Comparison of ENCODE assay signal across 8 mouse cellular contexts in the genomic region with DNA sequence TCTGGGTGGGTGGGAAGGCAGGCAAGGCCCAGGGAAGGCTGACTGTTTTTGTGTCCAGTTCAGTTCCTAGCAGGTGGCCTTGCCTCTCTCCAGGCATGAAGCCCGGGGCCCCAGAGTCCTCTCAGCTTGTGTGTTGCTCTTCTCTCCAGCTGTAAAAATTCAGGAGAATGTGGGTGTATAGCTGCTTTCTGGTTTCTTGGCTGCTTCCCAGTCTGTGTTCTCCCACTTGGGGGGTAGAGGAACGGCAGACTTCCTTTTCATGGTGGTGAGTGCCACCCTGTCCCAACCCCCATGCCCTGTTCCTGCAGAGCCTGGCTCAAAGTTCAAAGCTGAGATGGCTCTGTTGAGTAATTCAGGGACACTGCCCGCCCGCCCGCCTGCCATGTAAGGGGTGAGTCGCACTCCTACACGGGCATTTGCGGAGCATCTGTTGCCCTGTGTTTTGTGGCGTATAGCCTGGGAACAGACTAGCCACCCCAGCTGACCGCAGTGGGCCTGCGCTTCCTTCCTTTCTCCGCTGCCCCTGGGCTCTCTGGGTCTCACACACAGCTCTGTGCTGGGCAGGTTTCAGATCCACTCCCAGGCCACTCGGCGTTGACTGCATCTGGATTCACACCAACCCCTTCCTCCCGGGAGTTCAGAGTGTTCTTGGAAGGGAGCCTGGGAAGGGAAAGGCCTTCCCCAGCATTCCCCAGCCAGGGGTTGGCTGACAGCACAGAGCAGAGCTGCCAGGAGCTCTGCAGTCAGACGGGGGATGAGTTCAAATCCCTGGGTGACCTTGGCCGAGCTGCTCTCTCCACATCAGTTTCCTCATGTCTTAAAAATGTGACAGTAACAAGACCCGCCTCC. TPM values are rescaled to one million over a fixed set of nuclear protein-coding genes. Genes with fewer than 3 reads are reported as not detected.
DNase-seq lines count a peak whose midpoint lies in the region; ATAC-seq and TF ChIP-seq lines count a peak whose summit lies in the region.

No protein-coding gene starts in this region.

- H3K27ac ChIP-seq in embryonic fibroblast, embryonic 13.5 days (ENCODE audit: insufficient read depth, low read length): peak overlapping the region; percentile 91
- H3K27ac ChIP-seq in heart, embryonic 12.5 days (ENCODE audit: poor library complexity, severe bottlenecking): peak overlapping the region; percentile 44; the same call in 1 of the 2 replicates
- H3K27ac ChIP-seq in kidney, embryonic 16.5 days (ENCODE audit: low read length): peak overlapping the region; percentile 81
- H3K27ac ChIP-seq in limb, embryonic 15.5 days: peak overlapping the region; percentile 92
- peak overlapping the region; percentile 88 for H3K27ac ChIP-seq in midbrain, embryonic 14.5 days (replicated peaks; ENCODE audit: low read depth, low read length)

- TF ChIP-seq POLR2A in embryonic fibroblast, embryonic 13.5 days (IDR thresholded peaks at IDR 0.05; ENCODE audit: low read depth, low read length): peak; percentile 16; the same call in 1 of the 2 replicates

- 40% methylated on average over 18 of the region's 18 CpGs for WGBS in heart, embryonic 12.5 days
- WGBS in kidney, embryonic 16.5 days: 32% methylated on average over 18 of the region's 18 CpGs
- 30% methylated on average over 18 of the region's 18 CpGs for WGBS in limb, embryonic 15.5 days
- WGBS in midbrain, embryonic 14.5 days: 45% methylated on average over 18 of the region's 18 CpGs

- no peaks in the 10 kb centered on the region for H3K27me3 ChIP-seq in heart, embryonic 12.5 days (replicated peaks)
- no peaks in the 10 kb centered on the region for H3K27me3 ChIP-seq in kidney, embryonic 16.5 days (ENCODE audit: insufficient read depth, low read length)
- H3K27me3 ChIP-seq in limb, embryonic 15.5 days: no peaks in the 10 kb centered on the region
- no peaks in the 10 kb centered on the region for H3K27me3 ChIP-seq in midbrain, embryonic 14.5 days (ENCODE audit: control insufficient read depth, insufficient read depth, low read length)

- no peak for TF ChIP-seq CTCF in embryonic fibroblast, embryonic 13.5 days (IDR thresholded peaks at IDR 0.05; ENCODE audit: borderline replicate concordance, insufficient read depth, low read length)

- peak; percentile 59; the same call in 1 of the 2 replicates for ATAC-seq in heart, embryonic 12.5 days (ENCODE audit: insufficient number of reproducible peaks, low FRiP score)
- ATAC-seq in kidney, embryonic 16.5 days (ENCODE audit: low FRiP score, low TSS enrichment): peak; percentile 87
- ATAC-seq in limb, embryonic 15.5 days (ENCODE audit: insufficient number of reproducible peaks, low FRiP score, low TSS enrichment, low read depth): peak; percentile 85
- peak; percentile 25 for ATAC-seq in midbrain, embryonic 14.5 days (ENCODE audit: low FRiP score, low TSS enrichment)

- H3K4me3 ChIP-seq in embryonic fibroblast, embryonic 13.5 days (ENCODE audit: insufficient read depth, low read length): no peak overlapping the region
- H3K4me3 ChIP-seq in heart, embryonic 12.5 days: no peak overlapping the region
- H3K4me3 ChIP-seq in kidney, embryonic 16.5 days (ENCODE audit: low read length): no peak overlapping the region
- H3K4me3 ChIP-seq in limb, embryonic 15.5 days: peak overlapping the region; percentile 9; the same call in 1 of the 2 replicates
- no peak overlapping the region for H3K4me3 ChIP-seq in midbrain, embryonic 14.5 days (replicated peaks; ENCODE audit: low read depth, low read length)

- peak; percentile 57 for DNase-seq in embryo, embryonic 11 days
- DNase-seq in embryo, embryonic 9.5 days (ENCODE audit: extremely low spot score): no peak
- peak; percentile 71 for DNase-seq in midbrain, embryonic 14.5 days
- DNase-seq in telencephalon, adult 2 months (ENCODE audit: low read depth, low spot score): peak; percentile 82

- H3K36me3 ChIP-seq in heart, embryonic 12.5 days: no peaks in the 10 kb centered on the region
- H3K36me3 ChIP-seq in kidney, embryonic 16.5 days (ENCODE audit: insufficient read depth, low read length): no peaks in the 10 kb centered on the region
- no peaks in the 10 kb centered on the region for H3K36me3 ChIP-seq in limb, embryonic 15.5 days
- H3K36me3 ChIP-seq in midbrain, embryonic 14.5 days (ENCODE audit: control insufficient read depth, insufficient read depth, low read length): no peaks in the 10 kb centered on the region

- no peak overlapping the region for H3K9ac ChIP-seq in heart, embryonic 12.5 days
- H3K9ac ChIP-seq in kidney, embryonic 16.5 days (replicated peaks; ENCODE audit: low read length): peak overlapping the region; percentile 23; the same call in 1 of the 2 replicates
- H3K9ac ChIP-seq in limb, embryonic 15.5 days: no peak overlapping the region
- H3K9ac ChIP-seq in midbrain, embryonic 14.5 days (replicated peaks; ENCODE audit: low read length): no peak overlapping the region; the same call in 1 of the 2 replicates

- no peaks in the 10 kb centered on the region for H3K9me3 ChIP-seq in heart, embryonic 12.5 days (replicated peaks)
- no peaks in the 10 kb centered on the region for H3K9me3 ChIP-seq in kidney, embryonic 16.5 days (ENCODE audit: low read length)
- no peaks in the 10 kb centered on the region for H3K9me3 ChIP-seq in limb, embryonic 15.5 days
- H3K9me3 ChIP-seq in midbrain, embryonic 14.5 days (ENCODE audit: control insufficient read depth, low read length): no peaks in the 10 kb centered on the region

- H3K4me2 ChIP-seq in heart, embryonic 12.5 days: peak overlapping the region; percentile 46
- peak overlapping the region; percentile 24 for H3K4me2 ChIP-seq in kidney, embryonic 16.5 days (replicated peaks; ENCODE audit: low read depth, low read length)
- H3K4me2 ChIP-seq in limb, embryonic 15.5 days: peak overlapping the region; percentile 40
- peak overlapping the region; percentile 46 for H3K4me2 ChIP-seq in midbrain, embryonic 14.5 days (ENCODE audit: low read length)

- H3K4me1 ChIP-seq in embryonic fibroblast, embryonic 13.5 days (ENCODE audit: control insufficient read depth, insufficient read depth, low read length): peaks cover 8% of the 10 kb centered on the region
- peaks cover 27% of the 10 kb centered on the region for H3K4me1 ChIP-seq in heart, embryonic 12.5 days (replicated peaks)
- peaks cover 28% of the 10 kb centered on the region for H3K4me1 ChIP-seq in kidney, embryonic 16.5 days (ENCODE audit: insufficient read depth, low read length)
- H3K4me1 ChIP-seq in limb, embryonic 15.5 days: peaks cover 34% of the 10 kb centered on the region
- peaks cover 22% of the 10 kb centered on the region for H3K4me1 ChIP-seq in midbrain, embryonic 14.5 days (ENCODE audit: control insufficient read depth, insufficient read depth, low read length)

RNA-seq across cellular contexts. Expression of gene Chd9, which starts 41.1 kb away (rescaled TPM):
- polyA plus RNA-seq in embryonic fibroblast, embryonic 13.5 days (2011; ENCODE audit: insufficient read length, low read depth, missing spikeins): 83.6 and 95.9 TPM in 2 replicates
- polyA plus RNA-seq in heart, embryonic 12.5 days (2016; fragmentation: Nextera tagmentation; extraction: Ambion mirVana): 53.5 and 56.3 TPM in 2 replicates
- polyA plus RNA-seq in kidney, embryonic 16.5 days (2015; fragmentation: Nextera tagmentation; extraction: Ambion mirVana): 88.1 and 97.1 TPM in 2 replicates
- 127 and 128 TPM in 2 replicates for polyA plus RNA-seq in limb, embryonic 15.5 days (2015; fragmentation: Nextera tagmentation; extraction: Ambion mirVana)
- polyA plus RNA-seq in midbrain, embryonic 14.5 days (2014; fragmentation: Nextera tagmentation; extraction: Ambion mirVana): 90.8 and 92.9 TPM in 2 replicates

RNA-seq across cellular contexts. Expression of gene Gm19935, which starts 52.1 kb away (rescaled TPM):
- not detected in 2 replicates for polyA plus RNA-seq in embryonic fibroblast, embryonic 13.5 days (2011; ENCODE audit: insufficient read length, low read depth, missing spikeins)
- not detected in 2 replicates for polyA plus RNA-seq in heart, embryonic 12.5 days (2016; fragmentation: Nextera tagmentation; extraction: Ambion mirVana)
- not detected in 2 replicates for polyA plus RNA-seq in kidney, embryonic 16.5 days (2015; fragmentation: Nextera tagmentation; extraction: Ambion mirVana)
- not detected in 2 replicates for polyA plus RNA-seq in limb, embryonic 15.5 days (2015; fragmentation: Nextera tagmentation; extraction: Ambion mirVana)
- polyA plus RNA-seq in midbrain, embryonic 14.5 days (2014; fragmentation: Nextera tagmentation; extraction: Ambion mirVana): 0.22 TPM in 1 of 2 replicates, not detected in the other

Comparison
In these comparisons a context has a peak if more than half of its experiments do, and no peak if none do; other contexts are left out.
1. ATAC-seq: peak in every context shown above with its lines; median percentile 87 in kidney, embryonic 16.5 days; 85 in limb, embryonic 15.5 days; 59 in heart, embryonic 12.5 days; 25 in midbrain, embryonic 14.5 days.